Mouse (Mus musculus): ENCODE measurements around the gene Keap1. TPM values are rescaled to one million over a fixed set of nuclear protein-coding genes. Genes with fewer than 3 reads are reported as not detected.
A peak's percentile ranks its signal among the peaks of the same experiment; 100 is the strongest.
"Not testable (repeated sequence)": the region's sequence is repeated elsewhere in the genome, so short reads cannot be mapped to it uniquely, and the experiment has no call there.

The Keap1 gene
- polyA plus RNA-seq, 1 experiment from 2014 or later, result 65.2 TPM

- no peak overlapping the region for H3K4me2 ChIP-seq
- ATAC-seq (ENCODE audit: insufficient number of reproducible peaks, insufficient read depth, low FRiP score, low TSS enrichment, low read depth), result no peak
- 94% methylated on average over 3 of the region's 3 CpGs for WGBS
- H3K9me3 ChIP-seq, result no peaks in the 10 kb centered on the region
- H3K4me1 ChIP-seq (replicated peaks), result no peaks in the 10 kb centered on the region
- no peak overlapping the region for H3K27ac ChIP-seq
- peaks cover 97% of the 10 kb centered on the region for H3K36me3 ChIP-seq
- H3K4me3 ChIP-seq (replicated peaks), result no peak overlapping the region
- no peak overlapping the region for H3K9ac ChIP-seq (replicated peaks)
- H3K27me3 ChIP-seq, result no peaks in the 10 kb centered on the region
These were observed 35.2 kb upstream of the Keap1 start for GRCm38 (mm10) chr9:21274336-21274735.

- Histone ChIP-seq H3K36me3 (peaks cover 97% of the 10 kb centered on the region), H3K27ac (no peak overlapping the region), H3K9me3 (no peaks in the 10 kb centered on the region), H3K4me1 (replicated peaks) (no peaks in the 10 kb centered on the region), H3K4me3 (replicated peaks) (no peak overlapping the region), H3K4me2 (no peak overlapping the region), H3K9ac (replicated peaks) (no peak overlapping the region), H3K27me3 (no peaks in the 10 kb centered on the region)
- ATAC-seq (ENCODE audit: insufficient number of reproducible peaks, insufficient read depth, low FRiP score, low TSS enrichment, low read depth), result no peak
- WGBS, result 85% methylated on average over 7 of the region's 7 CpGs
These were observed 34.5 kb upstream of the Keap1 start for GRCm38 (mm10) chr9:21273520-21274228.

- Histone ChIP-seq H3K27ac (no peak overlapping the region), H3K4me2 (no peak overlapping the region), H3K9ac (replicated peaks) (no peak overlapping the region), H3K36me3 (peaks cover 99% of the 10 kb centered on the region), H3K4me3 (replicated peaks) (no peak overlapping the region), H3K4me1 (replicated peaks) (no peaks in the 10 kb centered on the region), H3K27me3 (no peaks in the 10 kb centered on the region), H3K9me3 (no peaks in the 10 kb centered on the region)
- no peak for ATAC-seq (ENCODE audit: insufficient number of reproducible peaks, insufficient read depth, low FRiP score, low TSS enrichment, low read depth)
- WGBS, result 88% methylated on average over 8 of the region's 8 CpGs
These were observed 33.9 kb upstream of the Keap1 start for GRCm38 (mm10) chr9:21273094-21273493.

GRCm38 (mm10) chr9:21272391-21272790 is 33.2 kb upstream of the Keap1 start:
- ATAC-seq (ENCODE audit: insufficient number of reproducible peaks, insufficient read depth, low FRiP score, low TSS enrichment, low read depth), result no peak
- Histone ChIP-seq H3K36me3 (peaks cover 97% of the 10 kb centered on the region), H3K4me2 (no peak overlapping the region), H3K9ac (replicated peaks) (no peak overlapping the region), H3K9me3 (no peaks in the 10 kb centered on the region), H3K4me1 (replicated peaks) (no peaks in the 10 kb centered on the region), H3K27ac (no peak overlapping the region), H3K27me3 (no peaks in the 10 kb centered on the region), H3K4me3 (replicated peaks) (no peak overlapping the region)
- 92% methylated on average over 9 of the region's 9 CpGs for WGBS

GRCm38 (mm10) chr9:21269590-21269989 is 30.4 kb upstream of the Keap1 start:
- not testable (repeated sequence) for ATAC-seq (ENCODE audit: insufficient number of reproducible peaks, insufficient read depth, low FRiP score, low TSS enrichment, low read depth); H3K4me3 ChIP-seq (replicated peaks); H3K9me3 ChIP-seq; H3K9ac ChIP-seq (replicated peaks); H3K4me2 ChIP-seq; H3K27me3 ChIP-seq; H3K27ac ChIP-seq
- Histone ChIP-seq H3K36me3 (peaks cover 78% of the 10 kb centered on the region), H3K4me1 (replicated peaks) (peaks cover 16% of the 10 kb centered on the region)
- WGBS, result 83% methylated on average over 5 of the region's 5 CpGs

- no peaks in the 10 kb centered on the region for H3K27me3 ChIP-seq
- 94% methylated on average over 16 of the region's 16 CpGs for WGBS
- peaks cover 20% of the 10 kb centered on the region for H3K4me1 ChIP-seq (replicated peaks)
- H3K9ac ChIP-seq (replicated peaks), result no peak overlapping the region
- peaks cover 65% of the 10 kb centered on the region for H3K36me3 ChIP-seq
- no peak overlapping the region for H3K4me2 ChIP-seq
- H3K4me3 ChIP-seq (replicated peaks), result no peak overlapping the region
- no peak for ATAC-seq (ENCODE audit: insufficient number of reproducible peaks, insufficient read depth, low FRiP score, low TSS enrichment, low read depth)
- H3K27ac ChIP-seq, result no peak overlapping the region
- no peaks in the 10 kb centered on the region for H3K9me3 ChIP-seq
These were observed 29.1 kb upstream of the Keap1 start for GRCm38 (mm10) chr9:21268305-21268704.

GRCm38 (mm10) chr9:21266889-21267288 is 27.7 kb upstream of the Keap1 start:
- no peak for ATAC-seq (ENCODE audit: insufficient number of reproducible peaks, insufficient read depth, low FRiP score, low TSS enrichment, low read depth)
- H3K9ac ChIP-seq (replicated peaks), result no peak overlapping the region
- peaks cover 51% of the 10 kb centered on the region for H3K36me3 ChIP-seq
- H3K9me3 ChIP-seq, result no peaks in the 10 kb centered on the region
- no peak overlapping the region for H3K27ac ChIP-seq
- peaks cover 20% of the 10 kb centered on the region for H3K4me1 ChIP-seq (replicated peaks)
- whole genome bisulfite sequencing, result 89% methylated on average over 5 of the region's 5 CpGs
- no peaks in the 10 kb centered on the region for H3K27me3 ChIP-seq
- H3K4me3 ChIP-seq (replicated peaks), result no peak overlapping the region
- 0 out of 2 replicates have a peak overlapping the region, but pooled peaks have one; percentile 78 for H3K4me2 ChIP-seq

GRCm38 (mm10) chr9:21265611-21266010 is 26.4 kb upstream of the Keap1 start:
- Histone ChIP-seq H3K27ac (0 out of 2 replicates have a peak overlapping the region, but pooled peaks have one; percentile 41), H3K4me1 (replicated peaks) (peaks cover 20% of the 10 kb centered on the region), H3K4me2 (peak overlapping the region; percentile 78), H3K9ac (replicated peaks) (peak overlapping the region; percentile 80), H3K9me3 (no peaks in the 10 kb centered on the region), H3K27me3 (no peaks in the 10 kb centered on the region), H3K4me3 (replicated peaks) (peak overlapping the region; percentile 76), H3K36me3 (peaks cover 38% of the 10 kb centered on the region)
- WGBS, result 5% methylated on average over 11 of the region's 11 CpGs
- peak; percentile 48 for ATAC-seq (ENCODE audit: insufficient number of reproducible peaks, insufficient read depth, low FRiP score, low TSS enrichment, low read depth)

- ATAC-seq (ENCODE audit: insufficient number of reproducible peaks, insufficient read depth, low FRiP score, low TSS enrichment, low read depth), result peak; percentile 94
- no peaks in the 10 kb centered on the region for H3K27me3 ChIP-seq
- under 1% methylated on average over 49 of the region's 49 CpGs for WGBS
- peak within 1 kb of the TSS; percentile 78 for H3K4me2 ChIP-seq
- H3K9me3 ChIP-seq, result no peaks in the 10 kb centered on the region
- H3K27ac ChIP-seq, result peak within 1 kb of the TSS; percentile 75
- peak within 1 kb of the TSS; percentile 76 for H3K4me3 ChIP-seq (replicated peaks)
- H3K9ac ChIP-seq (replicated peaks), result peak within 1 kb of the TSS; percentile 80
- H3K36me3 ChIP-seq, result peaks cover 33% of the 10 kb centered on the region
- H3K4me1 ChIP-seq (replicated peaks), result peaks cover 20% of the 10 kb centered on the region
These were observed 25.9 kb upstream of the Keap1 start, which contains the start of gene Atg4d for GRCm38 (mm10) chr9:21265000-21265561. TSS of gene Atg4d (plus strand) at chr9:21265293.

GRCm38 (mm10) chr9:21264272-21264999 is 25.3 kb upstream of the Keap1 start:
- WGBS, result 14% methylated on average over 17 of the region's 17 CpGs

GRCm38 (mm10) chr9:21261831-21262230 is 22.7 kb upstream of the Keap1 start:
- no peaks in the 10 kb centered on the region for H3K27me3 ChIP-seq
- no peaks in the 10 kb centered on the region for H3K9me3 ChIP-seq
- H3K4me2 ChIP-seq, result no peak overlapping the region
- H3K9ac ChIP-seq (replicated peaks), result no peak overlapping the region
- H3K36me3 ChIP-seq, result peaks cover 4% of the 10 kb centered on the region; the same call in 1 of the 2 replicates
- H3K4me3 ChIP-seq (replicated peaks), result no peak overlapping the region
- no peak overlapping the region for H3K27ac ChIP-seq
- H3K4me1 ChIP-seq (replicated peaks), result peaks cover 18% of the 10 kb centered on the region
- no peak for ATAC-seq (ENCODE audit: insufficient number of reproducible peaks, insufficient read depth, low FRiP score, low TSS enrichment, low read depth)
- WGBS, result 57% methylated on average over 2 of the region's 2 CpGs

More at GRCm38 (mm10) chr9:21264272-21264999, 25.3 kb upstream of the Keap1 start:
- H3K4me2 ChIP-seq, result peak overlapping the region; percentile 78
- peak overlapping the region; percentile 76 for H3K4me3 ChIP-seq (replicated peaks)
- no peaks in the 10 kb centered on the region for H3K27me3 ChIP-seq
- peak overlapping the region; percentile 75 for H3K27ac ChIP-seq
- H3K9ac ChIP-seq (replicated peaks), result peak overlapping the region; percentile 80; the same call in 1 of the 2 replicates
- ATAC-seq (ENCODE audit: insufficient number of reproducible peaks, insufficient read depth, low FRiP score, low TSS enrichment, low read depth), result peak; percentile 41; the same call in 1 of the 2 replicates
- peaks cover 20% of the 10 kb centered on the region for H3K4me1 ChIP-seq (replicated peaks)
- peaks cover 28% of the 10 kb centered on the region for H3K36me3 ChIP-seq
- H3K9me3 ChIP-seq, result no peaks in the 10 kb centered on the region
